Mouse (Mus musculus) testis, postnatal 14 days (tissue): ENCODE data around the gene Ttc28.
A peak's percentile ranks its signal among the peaks of the same experiment; 100 is the strongest.

Source experiments
- DNase-seq: peaks from one replicate; pipeline ENCODE4 v3.0.0; 2021; ENCODE audit warnings: low spot score

The Ttc28 gene

GRCm38 (mm10) chr5:110888596-110888995, 9.0 kb downstream of the Ttc28 start:
- no peak for DNase-seq

DNA sequence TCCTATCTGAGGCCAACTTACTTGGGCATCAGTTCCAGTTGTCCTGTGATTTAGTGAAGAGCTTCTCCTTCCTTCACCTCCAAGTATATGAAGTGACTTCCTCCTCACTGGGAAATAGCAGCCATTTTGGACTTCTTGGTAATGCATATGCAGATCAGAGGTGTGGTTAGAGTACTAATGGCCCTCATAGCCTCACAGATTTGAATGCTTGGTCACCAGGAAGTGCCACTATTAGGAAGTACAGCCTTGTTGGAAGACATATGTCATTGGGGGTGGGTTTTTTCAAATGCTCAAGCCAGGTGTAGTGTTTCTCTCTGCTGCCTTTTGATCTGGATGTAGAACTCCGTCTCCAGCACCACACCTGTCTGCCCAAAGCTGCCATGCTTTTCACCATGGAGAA, 10.3 kb downstream of the Ttc28 start:
- DNase-seq, result no peak

- no peak for DNase-seq
These were observed 11.0 kb downstream of the Ttc28 start for GRCm38 (mm10) chr5:110890561-110890960.

DNA sequence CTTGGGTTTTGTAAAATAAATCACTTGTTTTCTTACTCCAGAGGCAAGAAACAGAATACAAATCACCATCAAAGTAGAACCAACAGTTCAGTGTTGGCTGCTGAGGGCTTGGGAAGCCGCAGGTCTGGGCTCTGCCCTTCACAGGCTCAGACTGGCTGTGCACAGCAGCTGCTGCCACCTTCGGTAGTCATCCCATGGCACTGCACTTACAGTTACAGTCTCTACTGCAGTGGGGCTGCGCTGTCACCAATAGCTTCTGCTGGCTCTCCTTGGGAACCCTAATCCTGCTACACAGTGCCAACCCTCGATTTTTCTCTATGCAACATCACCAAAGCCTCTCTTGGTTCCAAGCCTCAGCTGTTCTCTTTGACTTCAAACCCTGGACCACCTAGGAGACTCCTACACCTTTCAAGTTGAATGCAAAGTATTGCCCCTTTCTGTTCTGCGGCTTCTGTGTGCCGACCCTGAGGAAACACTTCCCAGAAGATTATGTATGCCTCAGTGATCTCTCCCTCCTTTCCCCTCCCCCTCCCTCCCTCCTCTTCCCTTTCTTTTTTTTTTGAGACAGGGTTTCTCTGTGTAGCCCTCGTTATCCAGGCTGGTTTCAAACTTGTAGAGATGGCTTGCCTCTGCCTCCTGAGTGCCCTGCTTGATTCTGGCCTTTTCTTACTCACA, 17.6 kb downstream of the Ttc28 start:
- no peak for DNase-seq

DNA sequence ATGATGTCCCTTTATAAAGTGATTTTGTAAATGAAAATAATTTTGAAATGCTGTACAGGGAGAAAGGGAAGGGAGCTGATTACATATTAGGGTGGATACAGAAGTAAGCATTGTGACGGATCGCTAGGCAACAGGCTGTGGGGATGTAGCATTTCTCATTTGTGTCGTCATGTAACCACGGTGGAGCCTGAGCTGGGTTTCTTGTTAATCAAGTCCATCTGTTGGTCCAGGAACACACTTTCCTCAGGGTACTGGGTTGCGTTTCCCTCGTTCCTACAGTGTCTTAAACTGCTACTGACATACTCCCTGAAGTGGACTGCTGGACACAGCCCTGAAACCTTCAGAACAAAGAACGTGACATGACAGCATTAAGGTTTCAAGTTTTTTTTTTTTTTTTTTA, 18.6 kb downstream of the Ttc28 start:
- no peak for DNase-seq

- DNase-seq, result no peak
These were observed 19.2 kb downstream of the Ttc28 start for GRCm38 (mm10) chr5:110898785-110899184.

DNA sequence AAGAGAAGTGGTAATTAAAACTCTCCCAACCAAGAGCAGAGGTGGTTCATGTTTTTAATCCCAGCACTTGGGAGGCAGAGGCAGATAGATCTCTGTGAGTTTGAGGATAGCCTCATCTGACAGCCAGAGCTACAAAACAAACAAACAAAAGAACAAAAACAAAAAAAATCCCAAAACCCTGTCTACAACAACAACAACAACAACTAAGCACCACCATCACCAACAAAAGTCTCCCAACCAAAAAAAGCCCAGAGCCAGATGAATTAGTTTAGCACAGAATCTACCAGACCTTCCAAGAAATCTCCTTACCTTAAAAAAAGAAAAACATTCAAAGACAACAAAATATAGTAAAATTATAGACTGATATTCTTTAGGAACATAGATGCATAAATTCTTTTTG, 20.7 kb downstream of the Ttc28 start:
- DNase-seq, result no peak

GRCm38 (mm10) chr5:110906708-110907107, 27.1 kb downstream of the Ttc28 start:
- DNase-seq, result no peak

DNA sequence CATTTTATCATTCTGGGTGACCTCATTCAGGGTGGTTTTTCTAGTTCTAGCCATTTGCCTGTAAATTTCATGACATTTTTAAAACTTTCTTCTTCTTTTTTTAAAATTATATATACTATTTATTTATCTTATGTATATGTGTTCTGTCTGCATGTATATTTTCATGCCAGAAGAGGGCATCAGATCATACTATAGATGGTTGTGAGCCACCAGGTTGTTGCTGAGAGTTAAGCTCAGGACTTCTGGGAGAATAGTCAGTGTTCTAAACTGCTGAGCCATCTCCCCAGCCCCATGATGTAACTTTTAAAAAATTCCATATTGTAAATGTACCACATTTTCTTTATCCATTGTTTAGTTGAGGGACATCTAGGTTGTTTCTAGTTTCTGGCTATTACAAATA, 29.3 kb downstream of the Ttc28 start:
- DNase-seq, result no peak

DNA sequence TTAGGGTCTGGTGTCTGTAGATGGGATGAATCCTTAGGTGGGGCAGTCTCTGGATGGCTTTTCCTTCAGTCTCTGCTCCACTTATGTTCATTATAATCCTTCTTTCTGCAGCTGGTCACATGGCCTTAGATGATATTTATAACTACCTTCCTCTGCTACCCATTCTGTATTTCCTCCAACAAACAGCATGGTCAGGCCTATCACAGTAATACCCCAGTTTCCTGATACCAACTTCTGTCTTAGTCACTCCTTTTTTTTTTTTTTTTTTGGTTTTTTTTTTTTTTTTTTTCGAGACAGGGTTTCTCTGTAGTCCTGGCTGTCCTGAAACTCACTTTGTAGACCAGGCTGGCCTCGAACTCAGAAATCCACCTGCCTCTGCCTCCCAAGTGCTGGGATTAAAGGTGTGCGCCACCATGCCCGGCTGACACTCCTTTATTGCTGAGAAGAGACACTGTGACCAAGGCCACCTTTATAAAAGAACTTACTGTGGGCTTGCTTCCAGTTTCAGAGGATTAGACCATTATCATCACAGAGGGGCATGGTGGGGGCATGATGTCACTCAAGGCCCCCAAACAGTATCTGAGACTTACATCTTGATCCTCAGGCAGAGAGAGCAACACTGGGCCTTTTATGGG, 30.5 kb downstream of the Ttc28 start:
- no peak for DNase-seq

GRCm38 (mm10) chr5:110914859-110915258, 35.3 kb downstream of the Ttc28 start:
- DNase-seq, result no peak

- no peak for DNase-seq
These were observed 36.6 kb downstream of the Ttc28 start for GRCm38 (mm10) chr5:110916241-110916640.

- no peak for DNase-seq
These were observed 39.9 kb downstream of the Ttc28 start for GRCm38 (mm10) chr5:110919541-110919940.

DNA sequence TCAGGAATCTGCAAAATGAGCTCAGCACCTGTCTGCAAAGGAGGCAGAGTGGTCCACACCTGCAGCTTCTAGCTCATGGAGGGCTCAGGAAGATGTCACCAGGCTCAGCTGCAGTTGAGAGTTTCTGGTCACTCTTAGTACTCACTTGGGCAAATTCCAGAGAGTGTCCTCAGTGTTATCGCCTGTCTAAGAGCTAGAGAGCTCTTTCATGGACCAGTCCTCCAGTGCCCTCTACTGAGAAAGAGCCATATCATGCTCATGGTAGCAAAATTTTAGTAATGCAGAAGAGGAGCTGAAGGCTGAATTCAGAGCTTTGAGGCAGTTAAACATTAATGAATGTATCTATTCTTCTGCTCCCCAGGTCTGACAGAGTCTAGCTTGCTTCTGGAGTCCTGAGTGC, 43.7 kb downstream of the Ttc28 start:
- no peak for DNase-seq

DNA sequence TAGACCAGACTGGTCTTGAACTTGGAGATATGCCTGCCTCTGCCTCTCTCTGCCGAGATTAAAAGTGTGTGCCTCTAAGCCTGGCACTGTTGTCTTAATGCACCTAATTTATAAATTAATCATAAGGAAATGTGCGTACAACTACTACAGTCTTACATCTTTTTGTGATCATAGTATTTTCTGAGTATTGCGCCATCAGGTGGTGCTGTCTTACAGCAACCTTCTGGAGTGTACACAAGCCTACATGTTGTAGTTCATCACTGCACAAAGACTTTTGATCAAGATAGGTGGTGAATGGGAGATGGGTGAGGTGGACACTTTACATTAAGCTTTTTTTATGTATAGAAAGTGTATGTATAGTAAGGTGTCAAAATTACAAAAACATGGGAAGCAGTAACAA, 45.0 kb downstream of the Ttc28 start:
- no peak for DNase-seq

DNA sequence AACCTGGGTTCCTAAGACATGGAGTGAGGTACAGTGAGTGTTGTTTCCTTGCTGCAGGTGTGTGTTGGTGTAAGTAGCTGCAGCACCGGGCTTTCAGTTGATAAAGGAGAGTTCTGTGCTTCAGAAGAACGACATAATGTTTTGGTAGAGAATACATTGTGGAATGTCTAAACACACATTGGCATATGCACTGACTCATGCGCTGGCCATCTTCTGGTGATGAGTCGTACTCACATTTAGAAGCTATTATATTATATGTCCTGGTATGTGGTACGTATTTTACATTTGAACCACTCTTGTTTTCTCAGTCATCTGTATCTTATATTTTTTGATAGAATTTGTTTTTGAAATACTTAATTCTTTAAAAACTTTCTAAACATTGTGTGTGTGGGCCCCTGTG, 46.2 kb downstream of the Ttc28 start:
- DNase-seq, result no peak

- peak; percentile 14 for DNase-seq
These were observed 48.7 kb downstream of the Ttc28 start for GRCm38 (mm10) chr5:110928289-110928688.

GRCm38 (mm10) chr5:110929306-110929705, 49.7 kb downstream of the Ttc28 start:
- DNase-seq, result no peak

DNA sequence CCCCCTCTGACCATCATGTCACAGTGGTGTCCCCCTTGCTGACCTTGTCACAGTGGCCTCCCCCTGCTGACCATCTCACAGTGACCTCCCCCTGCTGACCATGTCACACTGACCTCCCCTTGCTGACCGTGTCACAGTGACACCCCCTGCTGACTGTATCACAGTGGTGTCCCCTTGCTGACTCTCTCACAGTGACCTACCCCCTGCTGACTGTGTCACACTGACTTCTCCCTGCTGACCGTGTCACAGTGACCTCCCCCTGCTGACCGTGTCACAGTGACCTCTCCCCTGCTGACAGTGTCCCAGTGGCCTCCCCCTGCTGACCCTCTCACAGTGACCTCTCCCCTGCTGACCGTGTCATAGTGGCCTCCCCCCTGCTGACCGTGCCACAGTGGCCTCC, 57.0 kb downstream of the Ttc28 start:
- DNase-seq, result no peak

GRCm38 (mm10) chr5:110944326-110944725, 64.7 kb downstream of the Ttc28 start:
- DNase-seq, result no peak

DNA sequence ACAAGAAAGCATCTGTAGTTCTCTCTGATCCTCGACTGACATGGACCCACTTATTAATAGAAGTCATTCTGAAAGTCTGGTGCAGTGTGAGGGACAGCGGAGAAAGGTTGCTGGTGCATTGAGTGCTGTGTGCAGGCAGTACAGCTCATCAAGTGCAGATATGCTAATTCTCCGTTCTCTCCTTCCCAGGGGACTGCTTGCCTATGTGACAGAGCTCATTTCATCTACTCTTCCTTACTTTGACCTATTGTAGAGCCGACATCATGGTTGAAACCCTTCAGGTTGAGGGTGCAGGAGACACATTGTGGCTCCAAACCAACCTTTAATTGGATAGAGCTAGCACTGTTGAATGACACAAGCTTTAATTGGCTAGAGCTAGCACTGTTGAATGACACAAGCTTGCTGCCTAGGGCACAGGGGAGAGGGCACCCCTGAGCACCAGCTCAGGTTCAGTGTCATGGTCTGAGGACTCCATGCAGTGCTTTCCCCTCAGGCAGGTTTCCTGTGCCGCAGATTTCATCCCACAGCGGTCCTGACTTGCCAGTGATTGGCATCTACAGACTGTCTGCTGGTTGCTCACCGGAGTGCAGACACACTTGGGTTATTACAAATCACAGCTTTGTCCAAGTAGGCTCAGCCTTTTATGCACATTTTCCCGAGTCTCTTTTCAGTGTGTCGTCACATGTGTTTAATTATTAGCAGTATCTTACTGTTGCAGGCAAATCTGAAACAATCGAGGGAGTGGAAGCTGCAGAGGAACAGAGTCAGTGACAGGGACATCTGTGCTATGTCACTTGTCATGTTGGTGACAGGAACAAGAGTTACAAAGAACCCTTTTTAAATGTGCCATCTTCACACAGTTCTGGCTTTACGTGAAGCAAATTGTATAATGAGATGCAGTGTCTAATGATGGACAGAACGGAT, 69.1 kb downstream of the Ttc28 start:
- DNase-seq, result no peak

GRCm38 (mm10) chr5:110949791-110950190, 70.2 kb downstream of the Ttc28 start:
- no peak for DNase-seq

GRCm38 (mm10) chr5:110958196-110958595, 78.6 kb downstream of the Ttc28 start:
- DNase-seq, result no peak
